Mouse (Mus musculus): ENCODE measurements around the gene Gprin2. TPM values are rescaled to one million over a fixed set of nuclear protein-coding genes. Genes with fewer than 3 reads are reported as not detected.
A peak's percentile ranks its signal among the peaks of the same experiment; 100 is the strongest.

Gene Gprin2
- polyA plus RNA-seq, 1 experiment from 2014 or later, result 0.01 TPM

DNA sequence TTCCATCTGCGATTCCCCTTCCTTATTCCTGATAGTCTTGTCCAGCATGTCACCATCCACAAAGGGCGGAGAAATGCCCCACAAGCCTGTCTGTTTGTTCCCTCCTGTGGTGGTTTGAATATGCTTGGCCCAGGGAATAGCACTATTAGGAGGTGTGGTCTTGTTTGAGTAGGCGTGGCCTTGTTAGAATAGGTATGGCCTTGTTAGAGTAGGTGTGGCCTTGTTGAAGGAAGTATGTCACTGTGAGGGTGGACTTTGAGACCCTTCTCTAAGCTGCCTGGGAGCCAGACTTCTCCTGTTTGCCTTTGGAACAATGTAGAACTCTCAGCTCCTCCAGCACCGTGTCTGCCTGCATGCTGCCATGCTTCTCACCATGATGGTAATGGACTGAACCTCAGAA is 8.5 kb upstream of the Gprin2 start:
- H3K9ac ChIP-seq (replicated peaks), result no peak overlapping the region
- DNase-seq (no peak), ATAC-seq (no peak)
- no peaks in the 10 kb centered on the region for H3K9me3 ChIP-seq (ENCODE audit: low read length)
- H3K36me3 ChIP-seq (replicated peaks; ENCODE audit: insufficient read depth, low read length), result no peaks in the 10 kb centered on the region
- TF ChIP-seq EP300 (IDR thresholded peaks at IDR 0.05; ENCODE audit: low read depth) (no peak), CTCF (IDR thresholded peaks at IDR 0.05; ENCODE audit: low read depth) (no peak)
- no peak overlapping the region for H3K4me2 ChIP-seq (ENCODE audit: low read depth, low read length)
- H3K27me3 ChIP-seq (ENCODE audit: insufficient read depth, low read length), result no peaks in the 10 kb centered on the region
- 76% methylated on average over 4 of the region's 4 CpGs for WGBS (ENCODE audit: insufficient replicate concordance)
- H3K4me3 ChIP-seq (ENCODE audit: low read depth, low read length), result no peak overlapping the region
- H3K27ac ChIP-seq (ENCODE audit: low read depth), result no peak overlapping the region
- H3K4me1 ChIP-seq (ENCODE audit: insufficient read depth), result no peaks in the 10 kb centered on the region

DNA sequence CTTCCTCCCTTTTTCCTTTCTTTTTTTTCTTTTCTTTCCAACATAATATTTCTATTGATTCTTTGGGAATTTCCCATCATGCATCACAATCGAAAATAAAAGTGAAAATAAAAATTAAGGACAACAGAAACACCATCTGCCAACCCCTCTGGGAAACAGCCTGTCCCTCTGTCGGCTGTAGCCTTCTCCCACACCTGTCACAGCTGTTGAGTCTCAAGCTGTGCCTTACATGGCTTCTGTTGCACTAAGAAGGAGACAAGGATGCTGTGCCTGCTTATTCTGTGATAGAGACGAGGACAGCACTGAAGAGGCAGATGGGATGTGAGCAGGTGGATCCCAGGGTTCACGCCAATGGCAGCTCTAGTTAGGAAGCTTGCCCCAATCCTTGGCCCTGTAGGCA is 7.6 kb upstream of the Gprin2 start:
- TF ChIP-seq CTCF (IDR thresholded peaks at IDR 0.05; ENCODE audit: low read depth) (no peak), EP300 (IDR thresholded peaks at IDR 0.05; ENCODE audit: low read depth) (no peak)
- no peaks in the 10 kb centered on the region for H3K4me1 ChIP-seq (ENCODE audit: insufficient read depth)
- H3K9ac ChIP-seq (replicated peaks), result no peak overlapping the region
- H3K4me2 ChIP-seq (ENCODE audit: low read depth, low read length), result no peak overlapping the region
- ATAC-seq, result no peak
- no peaks in the 10 kb centered on the region for H3K9me3 ChIP-seq (ENCODE audit: low read length)
- no peak overlapping the region for H3K4me3 ChIP-seq (ENCODE audit: low read depth, low read length)
- 59% methylated on average over 4 of the region's 4 CpGs for whole genome bisulfite sequencing (ENCODE audit: insufficient replicate concordance)
- H3K27ac ChIP-seq (ENCODE audit: low read depth), result no peak overlapping the region
- DNase-seq, result no peak
- H3K27me3 ChIP-seq (ENCODE audit: insufficient read depth, low read length), result no peaks in the 10 kb centered on the region
- H3K36me3 ChIP-seq (replicated peaks; ENCODE audit: insufficient read depth, low read length), result no peaks in the 10 kb centered on the region

DNA sequence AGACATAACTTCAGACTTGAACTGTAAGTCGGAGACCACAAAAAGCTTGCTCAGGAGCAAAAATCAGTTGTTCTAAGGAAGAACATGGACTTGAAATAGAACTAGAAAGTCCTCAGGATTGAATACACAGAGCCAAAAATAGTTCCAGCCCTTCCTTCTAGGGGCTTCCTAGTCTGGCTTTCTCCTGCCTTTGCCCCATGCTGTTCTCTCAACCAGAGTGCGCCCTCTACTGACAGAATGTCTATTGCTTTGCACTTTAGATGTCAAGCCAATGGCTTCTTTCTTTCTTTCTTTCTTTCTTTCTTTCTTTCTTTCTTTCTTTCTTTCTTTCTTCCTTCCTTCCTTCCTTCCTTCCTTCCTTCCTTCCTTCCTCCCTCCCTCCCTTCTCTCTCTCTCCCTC is 7.2 kb upstream of the Gprin2 start:
- no peak for ATAC-seq
- no peak overlapping the region for H3K27ac ChIP-seq (ENCODE audit: low read depth)
- no peaks in the 10 kb centered on the region for H3K9me3 ChIP-seq (ENCODE audit: low read length)
- no peak overlapping the region for H3K9ac ChIP-seq (replicated peaks)
- no peaks in the 10 kb centered on the region for H3K4me1 ChIP-seq (ENCODE audit: insufficient read depth)
- no peak for DNase-seq
- H3K27me3 ChIP-seq (ENCODE audit: insufficient read depth, low read length), result no peaks in the 10 kb centered on the region
- TF ChIP-seq CTCF (IDR thresholded peaks at IDR 0.05; ENCODE audit: low read depth) (peak; percentile 61), EP300 (IDR thresholded peaks at IDR 0.05; ENCODE audit: low read depth) (no peak)
- 42% methylated on average over 2 of the region's 2 CpGs for WGBS (ENCODE audit: insufficient replicate concordance)
- H3K36me3 ChIP-seq (replicated peaks; ENCODE audit: insufficient read depth, low read length), result no peaks in the 10 kb centered on the region
- no peak overlapping the region for H3K4me2 ChIP-seq (ENCODE audit: low read depth, low read length)
- H3K4me3 ChIP-seq (ENCODE audit: low read depth, low read length), result no peak overlapping the region

DNA sequence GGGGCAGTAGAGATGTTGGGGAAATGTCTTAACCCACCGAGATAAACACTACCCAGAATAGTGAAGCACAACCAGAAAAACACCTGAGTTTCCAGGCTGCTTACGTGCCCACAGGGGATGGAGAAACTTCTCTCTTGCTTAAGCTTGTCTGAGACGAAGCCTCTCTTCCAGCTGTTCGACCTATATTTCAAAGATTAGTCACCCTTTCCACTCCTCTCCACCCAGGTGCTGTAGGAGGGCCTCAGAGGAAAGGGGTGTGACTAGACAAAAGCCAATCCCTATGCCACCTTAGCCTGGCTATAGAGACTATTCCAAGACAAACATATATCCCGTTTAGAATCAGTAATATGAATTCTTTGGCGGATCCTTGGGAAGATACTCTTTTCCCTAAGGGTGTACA is 6.5 kb upstream of the Gprin2 start:
- DNase-seq, result no peak
- H3K4me2 ChIP-seq (ENCODE audit: low read depth, low read length), result no peak overlapping the region
- no peaks in the 10 kb centered on the region for H3K9me3 ChIP-seq (ENCODE audit: low read length)
- no peak overlapping the region for H3K9ac ChIP-seq (replicated peaks)
- TF ChIP-seq CTCF (IDR thresholded peaks at IDR 0.05; ENCODE audit: low read depth) (no peak), EP300 (IDR thresholded peaks at IDR 0.05; ENCODE audit: low read depth) (no peak)
- no peaks in the 10 kb centered on the region for H3K27me3 ChIP-seq (ENCODE audit: insufficient read depth, low read length)
- no peaks in the 10 kb centered on the region for H3K36me3 ChIP-seq (replicated peaks; ENCODE audit: insufficient read depth, low read length)
- no peak overlapping the region for H3K27ac ChIP-seq (ENCODE audit: low read depth)
- 69% methylated on average over 6 of the region's 6 CpGs for WGBS (ENCODE audit: insufficient replicate concordance)
- no peak for ATAC-seq
- H3K4me1 ChIP-seq (ENCODE audit: insufficient read depth), result no peaks in the 10 kb centered on the region
- no peak overlapping the region for H3K4me3 ChIP-seq (ENCODE audit: low read depth, low read length)

DNA sequence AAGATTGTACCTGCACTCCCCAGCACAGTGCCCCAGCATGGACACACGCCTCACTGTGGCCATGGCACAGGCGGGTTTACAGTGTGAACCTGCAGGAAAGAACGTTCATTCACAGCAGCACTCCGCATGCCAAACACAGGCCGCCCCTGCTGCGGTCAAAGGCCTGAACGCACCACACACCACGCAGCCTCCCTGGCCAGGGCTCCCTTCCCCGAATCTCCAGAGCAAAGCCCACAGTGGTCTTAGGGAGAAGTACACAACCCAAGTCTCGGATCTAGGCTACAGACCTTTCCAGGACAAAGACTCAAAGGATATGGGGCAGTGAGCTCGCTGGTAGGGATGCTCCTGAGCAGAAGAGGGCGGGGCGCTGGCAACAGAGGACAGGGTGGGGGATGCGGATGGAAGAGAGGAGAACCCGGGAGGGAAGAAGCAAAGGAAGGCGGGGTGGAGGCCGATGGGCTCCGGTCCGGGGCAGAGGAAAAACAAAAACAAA is 669 bp downstream of the Gprin2 start:
- no peaks in the 10 kb centered on the region for H3K9me3 ChIP-seq (ENCODE audit: low read length)
- ATAC-seq, result peak; percentile 47
- DNase-seq, result no peak
- H3K4me1 ChIP-seq (ENCODE audit: insufficient read depth), result peaks cover 3% of the 10 kb centered on the region; the same call in 1 of the 2 replicates
- H3K4me3 ChIP-seq (ENCODE audit: low read depth, low read length), result peak overlapping the region; percentile 56
- 12% methylated on average over 19 of the region's 19 CpGs for WGBS (ENCODE audit: insufficient replicate concordance)
- TF ChIP-seq EP300 (IDR thresholded peaks at IDR 0.05; ENCODE audit: low read depth), result no peak
- TF ChIP-seq CTCF (IDR thresholded peaks at IDR 0.05; ENCODE audit: low read depth), result no peak
- H3K27ac ChIP-seq (ENCODE audit: low read depth), result no peak overlapping the region
- peak overlapping the region; percentile 46; the same call in 1 of the 2 replicates for H3K9ac ChIP-seq (replicated peaks)
- peaks cover 11% of the 10 kb centered on the region; the same call in 1 of the 2 replicates for H3K27me3 ChIP-seq (ENCODE audit: insufficient read depth, low read length)
- H3K4me2 ChIP-seq (ENCODE audit: low read depth, low read length), result peak overlapping the region; percentile 88
- H3K36me3 ChIP-seq (replicated peaks; ENCODE audit: insufficient read depth, low read length), result no peaks in the 10 kb centered on the region

DNA sequence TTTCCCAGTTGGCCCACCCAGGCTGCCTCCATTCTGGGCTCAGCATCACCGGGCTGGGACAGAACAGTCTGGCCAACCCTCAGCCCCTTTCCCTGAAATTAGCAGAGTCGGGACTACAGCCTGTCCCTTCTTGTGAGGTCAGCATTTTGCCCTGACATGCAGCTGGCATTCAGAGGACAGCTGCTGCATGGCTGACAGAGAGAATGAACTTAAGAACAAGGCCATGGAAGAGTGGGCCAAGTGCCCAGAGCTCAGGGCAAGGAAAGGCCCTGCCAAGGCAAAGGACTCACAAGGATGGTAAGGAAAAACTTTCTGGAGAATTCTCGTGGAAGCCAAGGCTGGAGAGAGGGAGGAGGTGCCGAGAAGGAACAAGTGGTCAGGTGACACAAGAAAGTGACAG is 4.7 kb downstream of the Gprin2 start:
- DNase-seq, result no peak
- no peak overlapping the region for H3K9ac ChIP-seq (replicated peaks)
- peaks cover 11% of the 10 kb centered on the region; the same call in 1 of the 2 replicates for H3K27me3 ChIP-seq (ENCODE audit: insufficient read depth, low read length)
- H3K9me3 ChIP-seq (ENCODE audit: low read length), result no peaks in the 10 kb centered on the region
- no peaks in the 10 kb centered on the region for H3K36me3 ChIP-seq (replicated peaks; ENCODE audit: insufficient read depth, low read length)
- no peak overlapping the region for H3K27ac ChIP-seq (ENCODE audit: low read depth)
- H3K4me1 ChIP-seq (ENCODE audit: insufficient read depth), result peaks cover 3% of the 10 kb centered on the region; the same call in 1 of the 2 replicates
- 62% methylated on average over 4 of the region's 4 CpGs for WGBS (ENCODE audit: insufficient replicate concordance)
- H3K4me3 ChIP-seq (ENCODE audit: low read depth, low read length), result no peak overlapping the region
- no peak for ATAC-seq
- no peak overlapping the region for H3K4me2 ChIP-seq (ENCODE audit: low read depth, low read length)
- TF ChIP-seq EP300 (IDR thresholded peaks at IDR 0.05; ENCODE audit: low read depth) (no peak), CTCF (IDR thresholded peaks at IDR 0.05; ENCODE audit: low read depth) (no peak)

DNA sequence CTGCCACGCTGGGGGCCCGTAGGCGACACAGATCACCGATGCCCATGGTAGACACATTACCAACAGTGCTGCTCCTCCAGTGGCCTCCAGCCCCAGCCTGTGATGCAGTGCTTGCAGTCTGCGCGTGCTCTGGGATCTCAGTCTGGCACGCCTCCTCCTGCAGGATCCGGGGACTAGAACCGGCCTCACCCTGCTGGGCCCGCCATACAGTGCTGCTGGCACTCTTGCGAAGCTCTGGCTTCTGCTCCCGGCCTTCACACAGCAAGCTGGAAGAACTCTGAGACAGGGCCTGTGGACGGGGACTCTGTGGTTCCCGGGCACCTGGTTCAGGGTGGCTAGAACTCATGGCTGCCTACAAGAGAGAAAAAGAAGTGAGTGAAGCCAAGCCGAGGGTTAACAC is 6.0 kb downstream of the Gprin2 start:
- Histone ChIP-seq H3K27ac (ENCODE audit: low read depth) (no peak overlapping the region), H3K4me3 (ENCODE audit: low read depth, low read length) (no peak overlapping the region), H3K4me2 (ENCODE audit: low read depth, low read length) (no peak overlapping the region), H3K9me3 (ENCODE audit: low read length) (no peaks in the 10 kb centered on the region), H3K36me3 (replicated peaks; ENCODE audit: insufficient read depth, low read length) (no peaks in the 10 kb centered on the region), H3K9ac (replicated peaks) (no peak overlapping the region), H3K27me3 (ENCODE audit: insufficient read depth, low read length) (0 out of 2 replicates have a peak, but pooled peaks cover 2% of the 10 kb centered on the region), H3K4me1 (ENCODE audit: insufficient read depth) (no peaks in the 10 kb centered on the region)
- ATAC-seq (no peak), DNase-seq (no peak)
- TF ChIP-seq CTCF (IDR thresholded peaks at IDR 0.05; ENCODE audit: low read depth), result no peak
- no peak for TF ChIP-seq EP300 (IDR thresholded peaks at IDR 0.05; ENCODE audit: low read depth)
- WGBS (ENCODE audit: insufficient replicate concordance), result 82% methylated on average over 15 of the region's 15 CpGs

Measured in liver, postnatal 0 days (tissue).